Mouse (Mus musculus) kidney, postnatal 10 days (tissue): Measurements from ENCODE around the gene Oprl1.

Source experiments
- DNase-seq: peaks from one replicate; pipeline ENCODE4 v3.0.0; 2021; ENCODE audit warnings: mixed read lengths

The Oprl1 gene

DNA sequence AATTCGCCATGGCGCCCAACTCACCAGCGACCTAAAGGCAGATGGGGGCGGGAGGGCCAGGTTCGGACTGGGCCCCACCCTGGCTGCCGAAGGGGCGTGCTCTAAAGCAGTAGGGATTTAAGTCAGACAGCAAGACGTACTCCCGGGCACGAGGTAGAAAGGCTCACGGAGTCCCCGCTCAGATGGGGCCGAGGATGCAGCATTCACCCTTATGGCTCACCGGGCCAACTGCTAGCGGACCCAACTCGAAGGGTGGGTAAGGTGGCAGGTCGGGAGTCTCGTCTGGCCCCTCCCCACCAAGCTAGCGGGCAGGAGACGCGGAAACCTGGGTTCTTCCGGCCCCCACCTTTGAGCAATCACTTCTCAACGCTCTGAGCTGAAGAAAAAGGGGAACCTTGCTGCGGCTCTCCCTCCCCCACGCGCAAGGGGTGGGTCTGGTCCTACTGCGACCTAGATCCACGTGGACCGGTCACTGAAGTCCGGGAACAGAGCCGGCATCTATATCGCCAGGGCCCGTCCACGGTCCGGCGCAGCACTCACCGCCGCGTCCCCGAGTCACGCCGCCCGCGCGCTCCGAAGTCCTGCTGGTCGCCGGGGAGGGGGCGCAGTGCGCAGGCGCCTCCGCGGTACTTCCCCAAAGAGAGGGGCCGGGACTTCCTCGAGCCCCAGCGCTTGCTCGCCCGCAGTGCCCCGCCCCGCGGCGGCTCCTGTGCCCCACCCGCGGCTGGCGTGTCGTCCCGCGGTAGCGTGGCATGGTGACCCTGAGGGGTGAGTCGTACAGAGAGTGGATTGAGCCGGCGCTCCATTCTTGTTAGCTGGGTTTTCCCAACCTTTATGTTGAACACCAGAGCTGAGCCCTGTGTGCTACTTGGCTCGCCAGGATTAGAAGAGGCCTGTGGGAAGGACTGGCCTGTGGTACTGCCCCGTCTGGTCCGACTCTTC, 21.2 kb upstream of the Oprl1 start, which contains the start of gene Rgs19:
TSS of gene Rgs19 (minus strand) at position 639 of the 942 bp plus-strand sequence.
- peak; percentile 89 for DNase-seq

DNA sequence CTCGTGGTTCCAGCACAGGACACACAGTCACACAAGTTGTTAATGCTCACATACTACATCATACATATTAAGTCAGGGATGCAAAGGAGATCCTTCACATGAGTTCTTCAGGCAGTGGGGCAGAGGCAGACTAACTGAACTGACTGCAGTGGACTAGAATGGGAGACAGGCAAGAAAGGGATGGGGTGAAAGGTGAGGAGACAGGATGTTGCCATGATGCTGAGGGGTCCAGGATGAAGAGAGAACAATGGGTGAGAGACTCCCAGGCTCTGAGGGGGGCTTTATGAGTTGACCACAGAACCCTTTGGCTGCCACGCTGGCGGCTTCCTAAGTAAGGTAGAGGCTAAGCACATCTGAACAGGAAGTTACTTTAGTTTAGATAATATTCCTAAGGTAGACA, 20.2 kb upstream of the Oprl1 start:
- no peak for DNase-seq

- DNase-seq, result peak; percentile 19
These were observed 19.0 kb upstream of the Oprl1 start for GRCm38 (mm10) chr2:181695776-181696175.

DNA sequence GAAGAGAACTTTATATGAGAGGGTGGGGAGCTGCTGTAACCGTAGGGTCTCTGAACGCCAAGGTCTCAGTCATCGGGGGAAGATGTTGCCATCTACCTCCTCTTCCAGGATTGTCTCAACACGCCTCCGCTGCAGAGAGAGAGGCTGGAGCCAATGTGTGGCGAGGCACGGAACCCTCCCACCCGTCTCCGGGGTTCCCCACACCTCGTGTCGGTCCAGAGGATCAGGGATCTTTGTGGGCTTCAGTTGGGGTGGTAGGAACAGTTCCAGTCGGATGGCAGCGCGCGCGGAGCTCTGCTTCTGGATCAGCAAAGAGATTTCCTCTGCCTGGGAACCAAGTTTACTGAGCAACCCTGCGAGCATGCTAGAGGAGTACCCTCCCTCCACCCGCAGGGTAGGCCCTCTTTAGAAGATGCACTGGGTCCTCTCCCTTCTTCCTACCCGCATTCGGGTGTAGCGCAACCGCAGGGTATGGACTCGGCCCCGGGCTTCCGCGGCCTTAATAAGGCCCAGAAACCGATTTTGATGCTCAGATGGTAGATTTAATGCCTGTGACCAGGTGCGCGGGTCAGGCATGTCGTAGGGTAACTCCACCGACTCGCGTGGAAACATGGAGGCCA, 17.9 kb upstream of the Oprl1 start:
- DNase-seq, result no peak

GRCm38 (mm10) chr2:181698241-181698640, 16.6 kb upstream of the Oprl1 start, which contains the start of gene Lkaaear1:
Gene Lkaaear1 (minus strand): TSS chr2:181698442.
- no peak for DNase-seq

GRCm38 (mm10) chr2:181706668-181707067, 8.1 kb upstream of the Oprl1 start:
- no peak for DNase-seq

- no peak for DNase-seq
These were observed 1.1 kb upstream of the Oprl1 start for GRCm38 (mm10) chr2:181713749-181714148.

DNA sequence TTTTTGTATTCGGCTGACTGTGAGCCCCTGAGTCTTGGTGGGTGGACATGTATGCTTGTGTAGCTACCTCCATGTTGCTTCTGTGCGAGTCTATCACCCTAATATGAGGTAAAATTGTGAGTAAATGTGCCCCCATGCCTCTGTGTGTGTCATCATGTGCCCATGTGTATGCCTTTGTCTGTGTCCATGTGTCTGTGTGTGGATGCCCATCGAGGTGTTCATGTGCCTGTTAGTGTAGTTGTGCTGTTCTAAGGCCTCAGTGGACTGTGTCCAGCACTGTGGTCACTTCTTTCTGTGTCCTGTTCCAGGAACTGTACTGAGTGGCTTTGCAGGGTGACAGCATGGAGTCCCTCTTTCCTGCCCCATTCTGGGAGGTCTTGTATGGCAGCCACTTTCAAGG, 566 bp downstream of the Oprl1 start:
- no peak for DNase-seq

DNA sequence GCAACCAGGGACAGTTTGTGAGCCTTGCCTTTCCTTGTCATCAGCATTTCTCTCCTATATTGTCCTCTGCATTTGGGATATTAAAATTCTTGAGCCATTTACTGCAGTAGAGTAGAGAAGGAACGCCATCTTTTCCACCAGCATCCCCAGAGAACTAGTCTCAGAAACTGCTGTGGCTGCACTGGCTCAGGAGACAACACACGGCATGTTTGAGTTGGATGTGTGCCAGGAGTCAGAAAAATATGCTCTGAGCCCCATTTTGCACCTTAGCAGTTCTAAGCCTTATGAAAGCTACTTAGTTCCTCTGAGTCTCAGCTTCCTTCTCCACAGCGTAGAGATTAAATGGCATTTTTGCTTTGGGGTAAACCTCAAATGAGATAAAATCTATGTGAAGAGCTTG, 2.2 kb downstream of the Oprl1 start:
- no peak for DNase-seq

- DNase-seq, result no peak
These were observed 5.2 kb downstream of the Oprl1 start for GRCm38 (mm10) chr2:181720061-181720460.

DNA sequence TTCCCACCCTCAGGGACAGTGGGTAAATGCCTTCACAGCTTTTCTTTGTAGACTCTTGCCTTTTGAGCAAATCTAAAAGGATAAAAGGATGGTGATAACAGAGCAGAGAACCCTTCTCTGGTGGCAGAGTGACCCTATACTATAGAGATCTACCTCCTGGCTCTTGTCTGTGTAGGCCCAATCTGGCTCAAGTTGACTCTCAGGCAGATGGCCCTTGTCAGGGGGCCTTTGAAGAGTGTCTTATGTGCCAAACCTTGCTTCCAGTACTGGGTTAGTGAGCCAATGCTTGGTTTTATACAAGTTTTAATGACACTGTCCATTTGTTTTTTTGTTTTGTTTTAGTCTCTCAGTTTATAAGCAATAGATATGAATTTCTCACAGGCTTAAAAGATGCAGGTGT, 6.4 kb downstream of the Oprl1 start:
- DNase-seq, result no peak

DNA sequence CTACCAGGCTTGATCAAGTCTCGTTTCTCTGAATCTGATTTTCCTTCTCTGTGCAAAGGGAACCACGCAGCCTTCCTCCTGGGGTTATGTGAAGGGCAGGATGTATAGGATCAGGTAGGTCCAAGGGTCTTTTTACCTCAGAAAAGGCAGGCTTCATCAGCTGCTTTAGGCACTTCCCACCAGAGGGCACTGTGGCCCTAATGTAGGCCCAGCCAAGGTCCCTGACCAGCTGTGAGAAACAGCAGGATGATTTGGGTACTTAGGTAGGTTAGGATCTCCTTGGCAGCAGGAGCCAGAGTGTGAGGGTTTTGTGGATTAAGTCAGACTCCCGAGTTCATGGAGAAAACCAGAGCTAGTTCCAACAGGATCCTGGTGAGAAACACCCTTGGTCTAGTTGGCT, 7.4 kb downstream of the Oprl1 start:
- DNase-seq, result peak; percentile 54

DNA sequence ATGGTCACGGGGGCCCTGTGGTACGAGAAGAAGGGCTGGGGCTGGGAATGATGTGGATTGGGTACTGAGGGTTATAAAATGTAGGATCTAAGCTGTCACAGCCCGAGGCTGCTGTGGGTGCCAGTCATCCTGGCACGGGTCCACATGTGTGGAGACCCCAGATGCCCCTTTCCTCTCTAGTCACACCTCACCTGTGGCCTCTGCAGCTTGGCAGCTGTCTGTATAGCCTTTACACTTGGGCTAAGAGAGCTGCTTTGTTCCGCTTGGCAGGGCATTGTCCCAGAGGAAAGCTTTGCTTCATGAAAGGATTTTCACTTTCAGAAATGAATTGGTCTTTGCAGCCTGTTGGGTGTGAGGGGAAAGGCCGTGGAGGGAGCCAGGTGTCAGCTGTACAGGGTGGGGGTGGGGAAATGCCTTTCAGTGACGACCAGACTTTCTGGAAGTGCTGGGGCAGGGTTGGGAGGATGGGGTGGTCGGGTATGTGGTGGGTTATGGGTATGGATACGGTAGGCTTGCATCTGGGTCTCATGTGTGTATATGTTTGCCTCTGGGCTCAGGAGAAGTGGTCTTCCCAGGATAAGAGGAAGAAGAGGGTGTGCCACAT, 12.9 kb downstream of the Oprl1 start:
- no peak for DNase-seq

DNA sequence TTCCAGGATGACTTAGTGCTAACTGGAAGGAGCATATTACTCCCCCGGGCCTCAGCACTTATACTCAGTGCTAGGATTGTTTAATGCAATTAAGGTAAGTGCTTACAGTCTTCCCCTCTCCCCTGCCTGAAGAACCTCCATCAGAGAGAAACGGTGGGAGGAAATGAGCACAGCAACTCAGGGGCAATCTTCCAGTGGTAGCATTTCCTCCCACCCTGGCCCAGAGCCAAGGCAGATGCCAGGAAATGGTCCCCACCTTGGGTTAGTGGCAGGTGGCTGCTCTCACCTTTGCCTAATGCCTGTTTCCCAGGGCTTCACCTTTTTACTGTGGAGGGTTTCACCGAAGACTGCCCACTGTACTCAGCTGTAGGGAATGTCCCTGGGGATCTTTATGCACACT, 15.2 kb downstream of the Oprl1 start:
- DNase-seq, result no peak

GRCm38 (mm10) chr2:181752626-181753025, 37.8 kb downstream of the Oprl1 start:
- DNase-seq, result no peak

GRCm38 (mm10) chr2:181758147-181758725, 43.4 kb downstream of the Oprl1 start:
- no peak for DNase-seq

- DNase-seq, result no peak
These were observed 44.2 kb downstream of the Oprl1 start for GRCm38 (mm10) chr2:181759041-181759440.

- DNase-seq, result no peak
These were observed 48.4 kb downstream of the Oprl1 start, which contains the start of gene Myt1 for GRCm38 (mm10) chr2:181763006-181763830. Gene Myt1 (plus strand): TSS chr2:181763332.

GRCm38 (mm10) chr2:181763886-181764527, 49.2 kb downstream of the Oprl1 start:
- no peak for DNase-seq

GRCm38 (mm10) chr2:181764600-181764999, 49.8 kb downstream of the Oprl1 start:
- DNase-seq, result peak; percentile 73

DNA sequence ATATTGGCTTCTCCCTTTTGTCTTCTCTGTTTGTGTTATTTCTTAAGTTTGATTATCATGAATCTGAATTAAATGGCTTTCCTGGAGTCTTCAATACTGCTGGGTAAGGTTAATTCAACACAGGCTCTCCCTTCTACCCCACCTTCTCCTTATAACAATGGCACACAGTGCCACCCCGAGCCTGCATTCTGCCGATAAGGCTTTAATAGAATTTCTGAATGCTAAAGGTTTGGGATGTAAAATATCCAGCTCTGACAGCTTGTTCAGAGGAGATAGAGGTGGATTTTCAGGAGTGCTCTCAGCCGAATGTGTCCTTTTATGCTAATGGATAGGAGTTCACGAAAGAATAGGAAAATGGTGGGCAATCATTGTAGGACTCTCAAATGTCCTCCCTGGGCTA, 50.4 kb downstream of the Oprl1 start:
- no peak for DNase-seq
